Mouse (Mus musculus) layer of hippocampus, postnatal 10 days (tissue): ENCODE results near the gene Abhd16a. TPM values are rescaled to one million over a fixed set of nuclear protein-coding genes. Genes with fewer than 3 reads are reported as not detected.

Experiments
- DNase-seq, 2 experiments: peaks; one replicate each; pipeline ENCODE4 v3.0.0; 2021; ENCODE audit warnings: low spot score in 2 of 2
- total RNA-seq, 2 experiments: library from RNA; stranded (reverse); gene quantifications; 2 replicates each; pipeline ENCODE4 v1.2.3; 2021

The Abhd16a gene
- total RNA-seq, 2 experiments from 2014 or later, result 77.4 to 79.9 TPM

- DNase-seq, result peak; percentile 87 to 91
Measured at GRCm38 (mm10) chr17:35058911-35059892, 29.9 kb upstream of the Abhd16a start, which contains the start of gene Ddah2. Ddah2 (plus strand) TSS chr17:35059035.

- DNase-seq, result no peak
Measured at GRCm38 (mm10) chr17:35060071-35060470, 29.0 kb upstream of the Abhd16a start.

DNA sequence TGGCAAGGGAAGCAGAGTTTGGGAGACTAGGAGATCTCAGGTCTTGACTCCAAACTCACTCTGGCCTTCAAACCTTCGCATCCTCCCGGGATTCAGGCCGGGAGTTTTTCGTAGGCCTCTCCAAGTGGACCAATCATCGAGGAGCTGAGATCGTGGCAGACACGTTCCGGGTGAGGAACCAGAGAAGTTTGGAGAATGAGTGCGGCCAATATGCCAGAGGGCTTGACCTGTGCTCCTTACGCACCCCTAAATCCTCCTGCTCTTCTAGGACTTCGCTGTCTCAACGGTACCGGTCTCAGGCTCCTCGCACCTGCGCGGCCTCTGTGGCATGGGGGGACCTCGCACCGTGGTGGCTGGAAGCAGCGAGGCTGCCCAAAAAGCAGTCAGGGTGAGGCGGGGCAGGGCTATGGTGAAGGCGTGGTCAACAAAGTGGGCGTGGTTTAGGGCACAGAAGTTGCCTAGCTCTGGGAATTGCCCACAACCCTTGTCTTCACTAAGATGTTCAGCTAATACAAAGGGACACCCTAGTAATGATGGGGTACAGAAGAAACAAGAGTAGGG is 28.2 kb upstream of the Abhd16a start:
- no peak for DNase-seq

GRCm38 (mm10) chr17:35061299-35061698 is 27.8 kb upstream of the Abhd16a start:
- DNase-seq, result no peak

- no peak for DNase-seq
Measured at GRCm38 (mm10) chr17:35063466-35063865, 25.6 kb upstream of the Abhd16a start.

GRCm38 (mm10) chr17:35064378-35064877 is 24.6 kb upstream of the Abhd16a start:
- DNase-seq, result no peak

DNA sequence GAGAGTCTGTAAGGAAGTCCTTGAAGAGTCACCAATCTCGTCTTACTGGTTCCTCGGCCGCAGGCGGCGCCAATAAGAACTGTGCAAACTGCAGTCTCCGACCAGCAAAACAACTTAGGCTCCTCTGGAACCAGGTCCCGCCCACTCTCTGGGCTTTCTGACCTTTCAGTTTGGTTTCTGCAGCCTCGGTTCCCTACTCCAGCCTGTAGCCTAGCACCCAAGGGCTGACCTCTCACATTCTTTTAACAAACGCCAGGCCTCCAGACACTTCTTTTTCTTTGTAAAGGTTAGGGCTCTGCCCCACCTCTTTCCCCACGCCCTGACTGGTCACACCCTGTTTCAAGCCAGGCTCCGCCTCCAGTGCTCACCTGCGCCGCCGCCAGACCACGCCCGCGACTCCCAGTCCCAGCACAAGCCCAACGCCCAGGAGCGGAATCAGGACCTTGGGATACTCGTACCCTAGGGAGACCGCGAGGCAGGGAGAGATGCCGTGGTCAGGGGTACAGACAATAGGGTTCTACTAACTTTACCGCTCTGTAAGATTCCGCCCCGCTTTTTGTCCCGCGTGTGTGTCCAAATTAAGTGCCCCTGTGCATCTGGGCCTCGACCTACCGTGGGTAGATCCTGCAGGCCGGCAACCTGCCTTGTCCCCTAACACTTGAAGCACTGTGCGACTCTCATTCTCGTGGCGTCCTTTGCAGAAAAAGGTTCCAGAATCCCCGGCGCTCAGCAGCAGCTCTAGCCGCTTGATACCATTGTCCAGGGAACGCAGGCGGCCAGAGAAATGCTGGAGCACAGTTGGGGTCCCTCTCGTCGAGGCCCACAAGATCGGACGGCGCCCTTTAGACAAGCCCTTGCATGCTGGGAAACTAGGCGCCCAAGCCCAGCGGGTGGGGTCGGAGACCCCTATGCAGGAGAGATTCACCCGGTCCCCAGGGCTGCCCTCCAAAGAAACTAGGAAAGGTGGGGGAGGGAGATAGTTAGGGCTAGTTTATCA is 23.8 kb upstream of the Abhd16a start, which contains the start of gene Ly6g6c:
Gene Ly6g6c, plus strand, starts transcription at position 438 of the 997 bp plus-strand sequence.
- no peak for DNase-seq

- DNase-seq, result no peak
Measured at GRCm38 (mm10) chr17:35066084-35066483, 23.0 kb upstream of the Abhd16a start, which contains the start of gene Mpig6b. Mpig6b (minus strand) TSS chr17:35066184.

- no peak for DNase-seq
Measured at GRCm38 (mm10) chr17:35068213-35068914, 20.7 kb upstream of the Abhd16a start.

- DNase-seq, result no peak
Measured at GRCm38 (mm10) chr17:35070556-35071229, 18.4 kb upstream of the Abhd16a start.

- no peak for DNase-seq
Measured at GRCm38 (mm10) chr17:35071454-35071853, 17.6 kb upstream of the Abhd16a start.

DNA sequence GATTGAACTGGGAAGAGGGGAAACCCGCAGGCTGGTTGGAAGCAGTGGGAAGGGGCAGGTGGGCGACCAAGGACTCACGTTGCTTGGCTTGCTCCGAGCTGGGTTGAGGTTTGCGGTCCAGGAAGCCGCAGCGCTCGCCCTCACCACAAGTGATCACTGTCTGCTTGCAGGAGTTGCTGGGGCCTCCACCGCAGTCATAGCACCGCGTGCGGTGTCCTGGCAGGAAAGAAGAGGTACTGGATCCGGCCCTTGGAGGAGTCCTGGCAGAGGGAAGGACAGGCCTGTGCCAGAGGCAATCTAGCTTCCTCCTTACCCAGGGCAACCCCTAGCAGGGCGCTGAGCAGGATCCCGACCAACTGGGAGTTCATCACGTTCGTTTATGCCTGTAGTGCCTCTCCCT is 15.0 kb upstream of the Abhd16a start:
- no peak for DNase-seq

- DNase-seq, result no peak
Measured at GRCm38 (mm10) chr17:35076507-35077176, 12.4 kb upstream of the Abhd16a start, which contains the start of gene Ly6g6e. Ly6g6e (plus strand) TSS chr17:35076902.

GRCm38 (mm10) chr17:35077285-35077684 is 11.8 kb upstream of the Abhd16a start:
- DNase-seq, result no peak

DNA sequence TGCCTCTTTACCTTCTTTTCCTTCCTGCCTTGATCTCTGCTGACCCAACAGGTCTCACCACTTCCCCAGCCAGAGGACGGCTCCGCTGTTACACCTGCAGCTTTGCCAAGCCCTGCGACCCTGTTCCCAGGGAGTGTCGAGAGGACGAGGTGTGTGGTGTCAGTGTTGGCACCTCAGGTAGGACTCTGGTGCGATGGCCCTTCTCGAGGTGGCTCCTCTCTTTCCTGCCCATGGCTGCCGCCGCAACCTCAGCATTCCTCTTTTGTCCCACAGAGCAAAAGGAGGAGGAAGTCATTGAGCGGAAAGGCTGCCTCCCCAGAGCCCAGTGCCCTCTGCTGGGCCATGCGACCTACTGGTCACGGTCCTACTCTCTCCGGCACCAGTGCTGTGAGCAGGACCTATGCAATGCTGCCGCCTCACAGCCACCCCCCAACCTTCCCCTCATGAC is 11.3 kb upstream of the Abhd16a start, which contains the start of gene Ly6g6d:
Gene Ly6g6d, minus strand, starts transcription at position 280 of the 448 bp plus-strand sequence.
- peak in 1 of 2 experiments; percentile 43 for DNase-seq

GRCm38 (mm10) chr17:35079778-35080177 is 9.3 kb upstream of the Abhd16a start:
- no peak for DNase-seq

DNA sequence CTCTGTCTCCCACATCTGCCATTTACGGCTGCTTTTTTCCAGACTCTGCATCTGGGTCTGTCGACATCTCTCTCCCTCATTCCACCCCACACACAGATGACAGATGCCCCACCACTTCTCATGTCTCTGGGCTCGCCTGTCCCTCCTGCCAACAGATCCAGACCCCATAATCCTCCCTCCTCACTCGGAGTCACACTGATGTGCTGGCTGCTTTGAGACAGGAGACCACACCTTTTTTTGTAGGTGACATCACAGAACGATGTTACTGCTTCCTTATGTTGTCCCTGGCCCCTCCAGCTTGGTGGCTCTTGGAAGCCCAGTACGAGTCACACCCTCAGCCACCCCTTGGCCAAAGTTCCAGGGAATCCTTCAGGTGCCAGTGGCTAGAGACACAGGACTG is 8.8 kb upstream of the Abhd16a start:
- DNase-seq, result no peak

GRCm38 (mm10) chr17:35080710-35081109 is 8.4 kb upstream of the Abhd16a start:
- no peak for DNase-seq
